Mouse (Mus musculus) c-Kit-positive CD71-positive TER-119-negative erythroid progenitor cells, embryonic 14.5 days (primary cell): Measurements from ENCODE around the gene Tmem252.

ENCODE experiments used
- DNase-seq: peaks from one replicate; pipeline ENCODE4 v3.0.0-alpha.2; 2013; ENCODE audit warnings: low read depth

The Tmem252 gene

GRCm38 (mm10) chr19:24673762-24674161 is at the start of gene Tmem252:
TSS of gene Tmem252 (plus strand) at chr19:24674008.
- no peak for DNase-seq

- DNase-seq, result no peak
These were observed 45.8 kb upstream of the Tmem252 start for GRCm38 (mm10) chr19:24628049-24628448.

- no peak for DNase-seq
These were observed 40.8 kb upstream of the Tmem252 start for GRCm38 (mm10) chr19:24633008-24633407.

DNA sequence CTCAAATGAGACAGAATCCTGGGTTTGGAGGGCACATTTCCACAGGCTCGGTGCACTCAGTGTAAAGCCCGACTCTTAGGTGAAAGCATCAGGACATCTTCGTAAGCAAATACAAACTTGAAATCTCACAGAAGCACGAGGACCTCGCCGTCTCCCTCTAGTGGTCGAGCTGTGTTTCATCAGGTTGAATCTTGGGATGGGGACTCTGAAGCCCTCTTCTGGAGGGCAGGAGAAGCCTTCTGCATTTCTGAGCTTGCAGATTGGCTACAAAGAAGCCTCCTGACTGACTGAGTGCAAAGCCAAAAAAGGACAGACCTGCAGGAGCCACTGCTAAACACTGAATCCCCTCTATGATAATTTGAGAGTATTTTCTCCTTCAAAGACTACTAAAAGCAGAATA is 39.2 kb upstream of the Tmem252 start:
- peak; percentile 34 for DNase-seq

DNA sequence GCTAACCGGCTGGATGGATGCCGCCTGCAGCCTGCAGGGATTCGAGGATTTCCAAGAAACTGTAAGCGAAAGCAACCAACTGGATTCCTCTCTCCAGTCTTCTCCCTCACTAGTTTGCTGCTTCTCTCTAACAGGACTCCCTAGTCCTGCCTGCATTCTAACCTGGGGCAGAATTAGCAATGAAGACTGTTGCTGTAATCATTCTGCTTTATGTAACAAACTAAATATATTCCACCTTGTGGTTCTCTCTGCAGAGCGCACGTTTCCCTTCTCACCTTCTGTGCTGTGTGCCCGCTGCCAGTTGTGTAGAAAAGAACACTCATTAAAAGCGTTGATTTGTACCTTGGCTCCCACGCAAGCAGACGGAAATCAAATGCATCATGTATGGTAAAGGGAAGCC is 37.2 kb upstream of the Tmem252 start:
- DNase-seq, result no peak

DNA sequence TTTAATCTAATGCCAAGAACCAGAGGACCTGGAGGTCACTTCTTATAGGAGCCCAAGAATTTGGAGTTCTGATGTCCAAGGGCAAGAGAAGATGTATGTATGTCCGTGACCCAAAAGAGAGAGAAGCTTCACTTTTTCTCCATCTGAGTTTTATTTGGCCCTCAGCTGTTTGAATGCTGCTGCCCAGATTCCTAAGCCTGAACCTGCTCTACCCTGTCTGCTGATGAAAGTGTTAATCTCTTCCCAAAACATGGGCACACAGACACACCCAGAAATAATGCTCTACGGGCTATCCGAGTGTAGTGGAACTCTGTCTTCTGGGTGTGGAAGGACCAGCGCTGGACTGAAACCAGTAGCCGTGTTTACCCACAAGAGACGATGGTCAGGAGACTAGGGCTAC is 35.8 kb upstream of the Tmem252 start:
- no peak for DNase-seq

DNA sequence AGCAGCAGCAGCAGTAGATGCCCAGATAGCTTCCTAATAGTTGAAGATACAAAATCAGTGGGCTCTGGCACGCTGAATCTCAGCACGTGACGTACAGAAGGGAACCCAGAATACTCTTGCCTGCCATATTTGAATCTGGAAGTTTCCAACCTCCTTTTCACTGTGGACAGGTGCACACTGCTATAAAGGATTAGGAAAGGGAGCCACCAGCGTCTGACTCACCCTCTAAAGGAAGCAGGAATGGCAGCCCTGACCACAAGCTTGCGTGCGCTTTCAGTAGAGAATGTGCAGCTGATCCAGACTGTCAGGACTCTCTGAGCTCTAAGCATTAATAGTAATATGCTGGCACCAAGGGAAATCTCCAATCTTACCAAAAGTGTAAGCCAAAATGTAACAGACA is 32.8 kb upstream of the Tmem252 start:
- no peak for DNase-seq

DNA sequence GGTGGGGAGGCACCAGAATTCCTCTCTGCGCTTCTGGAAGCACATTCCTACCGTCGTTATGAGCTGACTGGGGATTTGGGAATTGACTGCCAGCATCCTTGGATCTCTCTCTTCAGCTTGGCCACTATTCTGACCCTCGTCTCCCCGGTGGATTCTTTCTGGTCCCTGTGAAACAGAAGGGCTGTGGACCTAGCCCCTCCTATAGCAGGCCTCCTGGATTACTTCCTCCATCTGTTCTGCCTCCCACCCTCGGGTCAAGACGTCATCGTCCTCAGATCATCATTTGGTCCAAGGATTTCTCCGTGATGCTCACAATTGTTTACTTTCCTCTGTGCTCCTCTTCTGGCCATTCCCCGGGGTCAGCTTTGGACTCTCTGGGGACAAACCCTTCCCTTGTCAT is 28.8 kb upstream of the Tmem252 start:
- no peak for DNase-seq

DNA sequence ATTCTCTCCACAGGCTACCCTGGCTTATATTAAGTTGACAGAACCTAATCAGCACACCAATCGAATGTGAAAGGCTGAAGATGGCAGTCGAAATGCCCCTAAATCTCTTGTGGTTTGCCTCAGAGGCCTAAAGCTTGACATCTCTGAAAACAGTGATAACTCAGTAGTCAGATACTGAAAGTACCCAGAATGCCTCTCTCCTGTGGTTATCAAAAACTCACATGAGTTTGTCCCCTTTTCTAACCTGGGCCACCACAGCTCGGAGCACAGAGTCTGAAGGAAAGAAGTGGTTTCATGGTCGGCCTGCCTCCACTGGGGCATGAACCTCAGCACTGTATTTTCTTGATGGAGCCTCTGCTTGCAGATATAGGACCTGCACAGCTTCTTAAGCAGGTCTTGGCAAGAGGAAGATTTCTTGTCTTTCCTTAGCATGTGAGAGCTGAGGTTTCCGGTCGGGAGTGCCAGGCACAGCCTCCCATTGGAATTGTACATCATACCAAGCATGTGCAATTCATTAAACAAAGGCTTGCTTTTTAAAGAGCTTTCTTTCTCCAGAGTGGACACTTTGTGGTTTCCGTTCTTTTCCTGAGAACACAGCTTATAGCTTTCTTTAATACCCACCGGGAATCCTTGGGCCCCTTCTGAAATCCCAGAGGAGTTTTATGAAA is 27.5 kb upstream of the Tmem252 start:
- DNase-seq, result no peak

DNA sequence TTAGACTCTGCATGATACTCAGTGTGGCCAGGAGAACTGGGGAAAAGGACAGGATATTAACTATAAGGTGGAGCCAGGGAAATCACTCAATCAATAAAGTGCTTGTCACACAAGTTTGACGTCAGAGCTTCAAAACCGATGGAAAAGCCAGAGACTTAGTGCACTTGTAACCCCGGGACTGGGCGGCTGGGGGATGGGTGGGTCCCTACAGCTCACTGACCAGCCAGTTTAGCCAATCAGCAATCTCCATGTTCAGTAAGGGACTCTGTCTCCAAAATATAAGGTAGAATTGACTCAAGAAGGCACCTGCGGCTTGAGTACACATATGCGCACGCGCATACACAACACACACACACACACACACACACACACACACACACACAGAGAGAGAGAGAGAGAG is 25.8 kb upstream of the Tmem252 start:
- no peak for DNase-seq

GRCm38 (mm10) chr19:24650428-24650827 is 23.4 kb upstream of the Tmem252 start:
- DNase-seq, result no peak

GRCm38 (mm10) chr19:24651595-24651994 is 22.2 kb upstream of the Tmem252 start:
- no peak for DNase-seq

GRCm38 (mm10) chr19:24652342-24653019 is 21.3 kb upstream of the Tmem252 start:
- no peak for DNase-seq

- no peak for DNase-seq
These were observed 20.5 kb upstream of the Tmem252 start for GRCm38 (mm10) chr19:24653230-24653799.

- no peak for DNase-seq
These were observed 16.8 kb upstream of the Tmem252 start for GRCm38 (mm10) chr19:24656981-24657380.

- DNase-seq, result no peak
These were observed 11.5 kb upstream of the Tmem252 start for GRCm38 (mm10) chr19:24662346-24662745.

GRCm38 (mm10) chr19:24665771-24666170 is 8.0 kb upstream of the Tmem252 start:
- no peak for DNase-seq

- DNase-seq, result no peak
These were observed 6.3 kb upstream of the Tmem252 start for GRCm38 (mm10) chr19:24667527-24667926.

- no peak for DNase-seq
These were observed 2.2 kb upstream of the Tmem252 start for GRCm38 (mm10) chr19:24671571-24671970.

GRCm38 (mm10) chr19:24672366-24672960 is 1.3 kb upstream of the Tmem252 start:
- DNase-seq, result no peak

DNA sequence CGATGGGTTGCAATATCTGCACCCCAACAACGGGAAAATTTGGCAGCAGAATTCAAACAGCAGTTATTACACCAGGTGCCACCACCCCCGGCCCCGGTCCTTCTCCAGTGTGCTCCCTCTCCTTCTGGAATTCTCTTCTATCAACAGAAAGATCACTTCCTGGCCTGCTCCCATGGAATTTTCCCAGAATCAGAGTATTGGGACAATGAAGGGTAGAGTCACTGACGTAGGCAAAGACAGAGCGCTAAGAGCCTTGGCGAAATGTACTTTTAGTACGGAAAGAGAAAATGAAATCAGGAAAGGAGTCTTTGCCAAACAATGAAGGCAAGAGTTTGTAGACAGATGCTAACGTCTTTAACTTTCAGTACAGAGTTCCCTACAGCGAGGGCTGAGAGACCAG is 477 bp upstream of the Tmem252 start:
- DNase-seq, result no peak

GRCm38 (mm10) chr19:24676429-24676828 is 2.6 kb downstream of the Tmem252 start:
- DNase-seq, result no peak
